Mouse (Mus musculus) urinary bladder, adult 2 months (tissue): ENCODE data around the gene Lrguk. TPM values are rescaled to one million over a fixed set of nuclear protein-coding genes. Genes with fewer than 3 reads are reported as not detected.

Experiments used
- DNase-seq: peaks from one replicate; pipeline ENCODE4 v3.0.0; 2022; ENCODE audit warnings: low spot score
- polyA plus RNA-seq: library from polyadenylated mRNA; depleted of rRNA; stranded (reverse); fragments of >200 nt; gene quantifications from 2 replicates; pipeline ENCODE4 v1.2.3, GENCODE M21; 2012

The Lrguk gene
- polyA plus RNA-seq, 1 experiment = 0.10 TPM

DNA sequence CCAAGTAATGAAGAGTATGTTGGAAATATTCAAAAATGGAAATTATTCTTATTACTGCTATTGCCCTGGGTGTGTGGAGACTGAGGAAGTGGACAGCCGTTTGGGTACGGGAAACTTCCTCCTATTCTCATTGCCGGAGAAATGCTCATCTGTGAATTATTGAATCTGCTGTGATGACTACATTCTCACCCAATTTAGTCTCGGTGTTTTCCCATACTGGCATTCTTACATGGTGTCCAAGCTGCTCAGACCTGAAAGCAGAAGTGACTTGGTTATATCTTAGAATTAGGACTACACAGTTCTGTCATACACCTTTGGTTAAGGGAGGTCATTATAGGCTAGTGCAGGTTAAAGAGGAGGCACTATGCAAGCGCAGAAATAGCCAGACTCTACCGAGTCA, 30.5 kb downstream of the Lrguk start:
- no peak for DNase-seq

DNA sequence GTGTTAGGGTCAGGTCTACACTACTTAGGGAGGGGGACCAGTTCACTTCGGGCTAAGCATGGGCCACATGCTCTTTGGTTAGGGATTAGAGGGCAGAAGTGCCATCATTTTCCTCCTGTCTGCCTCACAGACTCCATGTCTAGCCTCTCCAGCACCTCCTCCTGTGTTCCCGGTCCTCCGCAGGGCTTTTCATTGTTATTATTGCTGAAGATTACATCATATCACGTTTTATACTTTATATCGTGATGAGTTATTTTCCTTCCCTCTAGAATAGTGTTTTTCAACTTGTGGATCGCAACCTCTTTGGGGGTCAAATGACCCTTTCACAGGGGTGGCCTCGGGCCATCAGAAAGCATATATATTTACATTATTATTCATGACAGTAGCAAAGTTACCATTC, 37.5 kb downstream of the Lrguk start:
- DNase-seq = no peak

DNA sequence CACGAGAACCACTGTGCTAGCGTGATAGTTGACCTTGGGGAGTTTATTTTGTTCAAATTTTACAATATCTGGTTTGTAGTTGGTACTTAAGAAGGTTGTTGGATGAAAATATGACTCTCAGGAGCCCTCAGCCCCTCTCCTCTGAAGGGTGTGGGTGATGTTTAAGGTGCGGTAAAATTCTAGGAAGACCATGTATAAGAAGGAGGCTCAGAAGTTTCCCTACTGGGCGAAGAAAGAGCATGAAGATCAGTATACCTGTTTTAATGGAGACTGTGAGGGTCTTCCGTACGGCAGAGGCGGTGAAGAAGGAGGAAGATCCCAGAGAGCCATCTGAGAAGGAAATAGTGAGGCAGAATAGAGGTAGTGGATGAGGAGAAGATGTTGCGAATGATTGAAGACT, 38.0 kb downstream of the Lrguk start:
- no peak for DNase-seq

DNA sequence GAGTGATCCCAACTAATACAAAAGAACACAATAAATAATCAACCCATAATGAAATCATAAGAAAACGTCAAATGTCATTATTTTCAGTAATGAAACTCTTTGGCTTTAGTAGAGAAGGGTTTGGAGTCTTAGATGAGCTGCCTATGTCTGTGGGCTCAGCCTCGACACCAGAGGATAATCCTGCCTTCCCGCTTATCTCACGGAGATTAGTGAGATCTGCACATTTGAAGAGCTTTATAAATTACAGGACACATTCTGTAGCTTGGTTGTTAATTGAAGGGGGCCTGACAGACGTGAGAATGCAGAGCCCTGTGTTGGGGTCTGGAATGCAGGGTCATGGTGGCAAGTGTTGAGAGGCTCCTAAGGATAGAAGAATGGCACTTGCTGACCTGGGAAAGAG, 42.7 kb downstream of the Lrguk start:
- no peak for DNase-seq

DNA sequence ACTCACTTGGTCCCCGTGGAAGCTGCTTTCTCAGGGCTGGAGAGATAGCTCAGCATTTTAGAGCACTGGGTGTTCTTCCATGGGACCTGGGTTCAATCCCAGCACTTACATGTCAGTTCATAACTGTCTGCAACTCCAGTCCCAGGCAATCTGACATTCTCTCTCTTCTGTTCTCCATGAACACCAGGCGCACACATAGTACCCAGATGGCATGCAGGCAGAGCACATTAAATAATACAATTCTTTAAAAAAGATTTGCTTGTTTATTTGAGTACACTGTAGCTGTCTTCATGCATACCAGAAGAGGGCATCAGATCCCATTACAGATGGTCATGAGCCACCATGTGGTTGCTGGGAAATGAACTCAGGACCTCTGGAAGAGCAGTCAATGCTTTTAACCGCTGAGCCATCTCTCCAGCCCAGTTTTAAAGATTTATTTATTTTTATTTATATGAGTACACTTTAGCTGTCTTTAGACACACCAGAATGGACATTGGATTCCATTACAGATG, 44.7 kb downstream of the Lrguk start:
- DNase-seq = no peak

DNA sequence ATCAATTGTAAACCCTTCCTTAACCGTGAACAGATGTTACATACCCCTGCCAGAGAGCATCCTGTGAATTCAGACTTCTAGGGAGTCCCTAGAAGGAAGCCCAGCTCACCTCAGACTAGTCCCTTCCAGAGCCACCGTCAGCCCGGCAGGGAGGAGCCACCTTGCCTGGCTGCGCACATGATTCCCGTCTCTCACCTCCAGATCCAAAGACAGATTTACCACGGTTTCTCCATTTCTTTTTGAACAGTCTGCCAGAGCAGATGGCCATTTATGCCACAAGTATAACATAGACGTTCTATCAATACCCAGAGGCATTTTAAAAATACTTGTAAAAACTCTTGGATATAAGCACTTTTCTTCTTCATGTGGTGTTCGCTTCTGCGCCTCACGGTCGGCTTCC, 46.3 kb downstream of the Lrguk start:
- no peak for DNase-seq

DNA sequence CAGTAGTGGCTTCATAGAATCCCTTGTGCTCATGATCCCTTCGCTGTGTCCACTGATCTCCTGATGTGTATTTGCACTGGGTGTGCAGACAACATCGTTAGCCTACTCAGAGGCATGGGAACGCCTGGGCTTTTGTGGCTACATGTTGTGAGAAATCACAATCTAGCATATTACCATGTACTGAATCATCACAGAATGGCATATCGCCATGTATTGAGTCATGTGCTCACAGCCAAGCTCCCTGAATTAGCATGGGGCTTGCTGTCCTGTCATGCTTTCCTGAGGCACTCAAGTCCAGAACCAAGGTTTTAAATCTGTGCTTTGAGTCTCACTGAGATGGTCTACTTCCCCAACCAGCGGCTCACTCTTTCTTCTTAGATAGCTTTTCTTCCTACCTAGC, 54.2 kb downstream of the Lrguk start:
- no peak for DNase-seq

DNA sequence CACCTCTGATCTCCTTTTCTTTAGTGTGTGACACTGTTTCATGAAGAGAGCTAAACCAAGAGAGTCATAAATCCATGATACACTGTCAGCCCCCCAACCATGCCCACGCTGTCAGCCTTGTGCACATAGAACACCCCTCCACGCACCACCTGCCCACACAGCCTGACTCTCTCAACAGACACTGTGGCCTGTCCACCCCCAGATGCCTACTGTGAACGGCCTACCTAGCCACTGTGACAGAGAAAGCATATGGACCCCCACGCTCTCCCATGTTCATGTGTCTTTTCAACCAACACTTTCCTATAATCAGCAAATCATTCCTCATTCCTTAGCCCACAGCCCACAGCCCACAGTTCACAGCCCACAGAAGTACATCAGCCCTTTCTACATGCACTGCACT, 58.5 kb downstream of the Lrguk start:
- no peak for DNase-seq

DNA sequence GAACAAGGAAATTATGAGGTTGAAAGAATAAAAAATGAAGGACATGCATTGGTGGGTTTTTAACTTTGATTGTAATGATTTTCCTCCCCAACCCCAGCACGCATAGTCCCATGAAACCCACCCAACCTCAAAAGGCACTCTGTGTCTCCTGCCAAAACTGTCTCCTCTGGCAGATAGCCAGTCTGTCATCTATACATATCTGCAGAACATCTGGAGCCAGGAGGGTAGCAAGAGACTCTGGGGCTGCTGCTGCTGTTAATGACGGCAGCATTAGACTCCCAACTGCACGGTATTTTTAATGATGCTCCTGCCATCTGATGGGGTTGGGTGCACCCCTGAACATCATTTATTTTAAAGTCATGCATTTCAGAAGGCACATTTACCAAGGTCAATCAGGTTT, 59.7 kb downstream of the Lrguk start:
- no peak for DNase-seq

DNA sequence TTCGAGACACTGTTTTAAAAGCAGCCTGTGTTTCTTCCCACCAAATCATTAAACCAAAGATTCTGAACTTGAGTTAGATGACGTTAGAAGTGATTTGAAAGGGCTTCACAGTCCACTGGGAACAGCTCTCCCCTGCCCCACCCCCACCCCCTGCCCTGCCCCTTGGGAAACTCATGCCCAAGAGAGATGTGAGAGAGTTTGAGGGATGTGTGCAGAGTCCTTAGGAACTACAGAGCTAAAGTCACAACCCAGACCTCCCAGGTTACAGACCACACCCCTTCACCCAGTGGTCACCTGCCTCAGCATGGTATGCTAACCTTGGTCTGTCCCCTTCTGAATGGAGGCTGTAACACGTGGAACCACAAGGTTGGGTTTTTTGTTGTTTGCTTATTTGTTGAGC, 62.3 kb downstream of the Lrguk start:
- DNase-seq = no peak

DNA sequence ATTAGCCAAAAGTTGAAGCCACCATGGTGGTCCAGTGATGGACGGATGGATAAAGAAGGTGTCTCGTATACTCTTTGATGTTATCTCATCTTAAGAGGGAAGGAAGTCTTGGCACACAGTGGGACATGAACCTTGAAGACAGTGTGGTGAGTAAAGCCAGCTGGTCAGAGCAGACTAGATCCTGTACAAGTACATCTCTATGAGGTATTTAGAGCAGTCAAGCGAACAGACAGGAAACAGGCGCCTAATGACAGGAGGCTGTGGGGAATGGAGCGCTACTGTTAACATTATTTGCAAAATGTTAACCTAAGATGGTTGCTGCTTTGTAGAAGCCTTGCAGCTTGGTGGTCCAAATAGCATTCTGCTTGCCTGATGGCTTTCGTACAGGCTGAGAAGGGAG, 67.0 kb downstream of the Lrguk start:
- no peak for DNase-seq

DNA sequence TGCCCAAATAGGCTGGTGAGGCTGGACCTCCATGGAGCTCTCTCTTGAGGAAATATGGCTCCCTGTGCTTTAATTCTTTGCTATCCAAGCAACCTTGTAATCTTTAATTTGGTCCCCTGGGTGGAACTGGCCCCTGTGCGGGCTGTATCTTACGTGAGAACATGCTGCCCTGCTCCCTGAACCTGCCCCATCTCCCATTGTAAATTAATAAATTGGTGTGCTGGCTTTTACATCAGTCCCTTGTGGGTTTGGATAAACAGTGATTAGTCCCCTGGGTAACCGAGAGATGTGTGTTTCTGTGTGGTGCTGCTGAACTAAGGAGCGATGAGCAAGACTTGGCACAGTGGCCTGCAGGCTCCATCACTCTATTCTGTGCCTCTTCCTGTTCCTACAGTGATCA, 67.7 kb downstream of the Lrguk start:
- DNase-seq = no peak

DNA sequence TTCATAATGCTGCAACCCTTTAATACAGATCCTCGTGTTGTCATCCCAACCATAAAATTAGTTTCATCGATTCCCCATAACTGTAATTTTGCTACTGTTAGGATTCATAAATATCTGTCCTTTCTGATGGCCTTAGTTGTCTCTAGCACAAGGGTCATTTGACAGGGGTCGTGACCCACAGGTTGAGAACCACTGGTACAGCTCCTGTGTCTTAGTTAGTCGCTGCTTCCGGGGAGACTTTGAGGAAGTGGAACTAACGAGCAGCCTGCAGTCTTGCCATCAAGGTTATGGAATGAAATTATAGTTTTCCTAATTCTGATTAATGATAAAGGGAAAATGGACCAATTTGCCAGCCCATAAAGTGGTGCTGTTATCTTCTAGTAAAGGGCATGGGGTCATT, 70.5 kb downstream of the Lrguk start:
- no peak for DNase-seq

DNA sequence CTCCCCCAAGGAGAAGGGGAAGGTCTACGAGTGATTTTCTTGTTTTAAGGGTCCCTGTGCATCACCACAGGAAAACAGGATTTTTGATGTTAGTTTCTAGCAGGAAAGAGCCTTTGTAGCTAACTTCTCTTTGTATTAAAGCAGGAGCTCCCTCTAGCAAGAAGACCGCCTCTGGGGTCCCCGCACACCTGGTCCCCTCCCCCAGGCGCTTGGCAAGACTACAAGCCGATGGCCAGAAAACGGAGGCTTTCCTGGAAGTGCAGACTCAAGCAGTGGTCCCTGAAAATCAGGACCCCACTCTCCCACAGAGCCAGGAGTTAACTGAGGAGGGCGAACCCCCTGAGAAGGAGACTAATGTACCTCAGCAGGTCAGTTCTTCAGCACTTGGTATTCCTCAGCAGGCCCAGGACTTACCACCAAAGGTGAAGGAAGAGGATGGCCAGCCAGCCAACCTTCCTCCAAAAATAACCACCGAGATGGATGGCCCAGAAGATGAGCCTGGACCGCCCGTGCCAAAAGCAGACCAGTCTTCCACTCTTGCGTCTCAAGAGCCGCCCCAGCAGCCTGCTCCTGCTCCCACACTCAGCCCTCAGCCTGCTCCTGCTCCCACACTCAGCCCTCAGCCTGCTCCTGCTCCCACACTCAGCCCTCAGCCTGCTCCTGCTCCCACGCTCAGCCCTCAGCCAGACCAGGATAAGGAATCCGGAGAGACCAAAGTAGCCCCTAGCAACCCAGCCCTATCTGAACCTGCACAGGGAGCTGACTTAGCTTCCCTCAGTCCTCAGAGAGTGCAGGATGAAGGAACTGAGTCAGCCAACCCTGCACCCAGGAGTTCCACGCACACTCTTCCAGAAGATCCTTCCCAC, 72.5 kb downstream of the Lrguk start:
- no peak for DNase-seq

DNA sequence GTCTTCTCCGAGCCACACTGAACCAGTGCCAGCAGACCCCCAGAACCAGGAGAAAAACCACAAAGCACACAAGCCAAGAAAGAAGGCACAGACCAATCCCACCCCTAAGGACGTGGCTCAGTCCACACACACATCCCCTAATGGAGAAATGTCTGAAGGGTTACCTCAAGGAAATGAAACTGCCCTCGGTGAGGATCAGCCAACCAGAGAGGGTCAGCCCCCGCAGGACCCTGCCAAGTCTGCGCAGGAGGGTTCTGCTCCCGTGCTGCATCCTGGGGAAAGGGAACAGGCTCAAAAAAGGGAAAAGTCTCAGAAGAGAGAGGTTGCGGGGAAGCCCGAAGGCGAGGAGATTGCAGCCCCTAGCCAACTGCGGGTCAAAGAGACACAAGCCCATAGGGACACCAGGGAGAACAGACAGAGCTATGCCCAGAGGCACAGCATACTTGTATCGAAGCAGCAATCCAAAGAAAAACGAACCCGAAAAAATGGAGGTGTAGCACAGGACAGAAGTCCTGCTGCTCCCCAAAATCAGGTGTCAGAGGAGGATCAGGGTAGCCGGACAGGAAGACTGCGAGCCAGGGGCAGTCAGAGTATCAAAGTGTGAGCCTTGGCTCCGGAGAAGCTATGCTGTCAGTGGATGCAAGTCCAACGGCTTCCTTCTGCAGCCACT, 74.1 kb downstream of the Lrguk start:
- no peak for DNase-seq

DNA sequence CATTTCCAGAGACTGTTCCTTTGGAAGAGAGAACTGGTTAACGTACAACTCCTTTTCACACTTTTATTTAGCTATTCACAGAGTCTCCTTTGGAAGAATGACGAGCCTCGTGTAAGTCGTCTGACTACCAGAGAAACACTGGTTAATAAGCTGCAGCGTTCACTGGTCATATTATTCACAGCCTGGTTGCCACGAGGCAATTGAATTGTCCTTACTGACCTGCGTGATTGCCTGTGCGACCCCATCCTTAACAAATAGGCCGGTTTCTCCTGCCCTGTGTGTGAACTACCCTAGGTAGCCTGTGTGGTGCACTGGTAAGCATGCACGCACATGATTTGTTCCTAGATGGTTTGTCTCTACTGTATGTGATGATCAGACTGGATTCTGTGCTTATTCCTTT, 81.3 kb downstream of the Lrguk start:
- no peak for DNase-seq

DNA sequence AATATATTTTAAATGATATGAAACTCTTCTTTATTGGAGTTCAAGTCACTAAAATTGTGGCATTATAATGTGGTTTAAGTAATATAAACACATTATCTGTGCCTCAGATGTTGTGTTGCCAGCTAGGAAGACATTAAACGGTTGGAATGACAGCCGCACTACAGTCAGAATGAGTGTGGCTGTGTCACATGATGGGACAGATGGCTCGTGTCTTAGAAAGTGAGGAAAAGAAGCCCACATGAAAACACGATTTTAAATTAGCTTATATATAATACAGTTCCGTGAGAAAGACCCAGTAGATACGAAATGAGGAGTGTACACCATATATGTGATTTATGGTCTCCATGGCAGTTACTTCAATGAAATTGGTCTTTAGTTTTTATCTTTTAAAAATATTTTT, 82.2 kb downstream of the Lrguk start:
- no peak for DNase-seq

DNA sequence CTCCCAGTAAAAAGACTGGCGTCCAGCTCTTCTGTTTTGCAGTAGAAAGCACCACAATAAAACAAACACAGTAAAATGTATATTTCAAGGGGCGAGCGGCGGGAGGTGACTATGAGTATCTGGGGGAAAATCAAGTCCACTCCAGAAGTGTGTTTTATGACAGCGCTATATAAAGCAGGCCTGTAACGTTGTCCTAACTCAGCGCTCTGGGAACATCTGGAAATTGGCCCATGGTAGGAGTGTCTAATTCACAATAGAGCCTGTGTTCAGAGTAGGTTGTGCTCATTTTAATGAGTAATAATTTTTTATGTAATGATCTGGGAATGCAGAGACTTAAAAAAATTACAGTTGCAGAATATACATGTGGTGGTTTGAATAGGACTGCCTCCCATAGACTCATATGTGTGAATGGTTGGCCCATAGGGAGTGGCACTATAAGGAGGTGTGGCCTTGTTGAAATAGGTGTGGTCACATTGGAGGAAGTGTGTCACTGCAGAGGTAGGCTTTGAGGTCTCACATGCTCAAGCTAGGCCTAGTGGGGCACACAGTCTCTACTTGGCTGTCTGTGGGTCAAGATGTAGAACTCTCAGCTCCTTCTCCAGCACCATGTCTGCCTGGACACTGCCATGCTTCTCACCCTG, 87.7 kb downstream of the Lrguk start:
- DNase-seq = no peak

DNA sequence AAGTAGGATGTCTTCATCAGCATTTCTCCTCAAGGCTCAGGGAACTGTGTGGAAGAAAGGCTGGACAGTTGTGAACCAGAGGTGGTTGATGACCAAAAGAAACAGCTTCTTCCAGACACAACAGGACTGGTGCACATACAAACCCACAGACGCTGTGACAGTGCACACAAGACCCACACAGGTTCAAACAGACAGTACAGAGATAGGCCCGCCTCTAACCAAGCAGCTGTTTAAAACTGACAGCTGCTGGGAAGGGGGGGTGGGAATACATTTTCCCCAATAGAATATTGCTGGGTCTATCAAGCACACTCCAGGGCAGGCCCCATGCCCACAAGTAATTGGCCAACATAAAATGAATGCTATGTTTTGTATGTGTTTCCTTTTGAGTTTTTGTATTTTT, 95.2 kb downstream of the Lrguk start:
- no peak for DNase-seq

DNA sequence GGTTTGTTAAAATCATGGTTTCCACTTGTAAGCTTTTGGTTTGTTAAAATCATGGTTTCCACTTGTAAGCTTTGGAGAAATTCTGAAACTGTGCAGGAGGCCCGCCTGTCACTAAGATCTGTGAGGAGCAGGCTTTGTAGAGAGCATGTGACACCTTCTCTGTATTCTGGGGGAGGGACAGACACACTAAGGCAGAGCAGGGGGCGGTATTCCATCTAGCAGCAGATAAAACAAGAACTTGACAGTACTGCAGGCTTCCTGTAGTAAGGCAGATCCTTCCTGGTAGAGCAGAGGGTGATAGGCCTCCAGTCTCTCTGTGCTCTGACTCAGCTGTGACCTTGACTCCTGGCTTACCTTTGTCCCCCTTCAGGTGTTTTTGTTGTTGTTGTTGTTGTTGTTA, 100.0 kb downstream of the Lrguk start:
- DNase-seq = no peak

DNA sequence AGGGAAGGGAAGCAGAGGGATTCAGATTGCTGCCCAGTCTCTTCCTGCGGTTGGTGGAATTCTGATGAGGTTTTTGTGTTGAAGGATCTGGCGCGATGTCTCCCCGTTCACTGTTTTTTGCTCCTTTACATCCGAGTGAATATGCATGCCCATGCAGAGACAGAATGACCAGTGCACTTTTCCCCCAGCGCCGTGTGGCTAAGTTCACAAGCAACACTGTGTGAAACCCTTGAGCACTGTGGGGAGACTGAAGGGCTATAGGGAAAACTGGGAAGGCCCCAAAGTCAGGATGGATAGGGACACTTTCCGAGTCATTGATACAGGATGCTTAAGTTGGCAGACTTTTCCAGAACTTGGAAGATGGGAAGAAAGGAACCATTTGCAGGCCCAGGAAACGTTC, 103.1 kb downstream of the Lrguk start:
- no peak for DNase-seq

DNA sequence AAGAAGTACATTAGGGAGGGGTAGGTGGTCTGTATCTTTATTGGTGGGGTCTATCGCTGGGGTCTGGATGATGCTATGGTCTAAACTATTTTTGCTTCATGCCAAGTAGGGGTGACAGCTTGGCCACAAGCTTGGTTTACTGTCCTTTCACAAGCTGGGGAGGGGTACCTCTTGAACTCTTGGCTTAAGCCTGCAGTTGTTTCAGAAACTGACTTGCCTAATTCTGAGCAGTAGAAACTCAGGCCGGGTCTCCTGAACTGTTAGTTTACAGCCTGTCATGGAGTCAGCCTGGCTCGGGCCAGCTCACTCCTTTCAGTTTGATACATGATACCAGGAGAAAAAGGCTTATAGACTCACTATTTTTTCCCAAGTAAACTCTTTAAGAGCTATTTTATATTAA, 109.1 kb downstream of the Lrguk start:
- no peak for DNase-seq

DNA sequence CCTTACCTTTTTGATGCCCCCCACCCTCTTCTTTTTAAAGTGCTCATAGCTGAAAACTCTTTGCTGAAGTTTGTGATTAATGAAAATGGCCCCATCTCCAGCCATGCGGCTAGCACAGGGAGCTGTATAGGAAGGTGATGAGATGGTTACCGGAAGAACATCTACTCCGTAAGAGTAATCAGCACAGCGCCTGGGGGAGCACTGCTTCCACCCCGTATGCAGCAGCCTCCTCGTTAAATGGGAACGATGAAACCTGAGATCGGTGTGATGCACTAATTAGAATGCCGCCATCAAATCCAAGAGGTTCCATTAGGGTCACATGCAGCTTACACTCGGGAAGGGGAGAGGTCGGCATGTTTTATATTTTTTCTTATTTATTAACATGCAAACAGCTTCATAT, 113.7 kb downstream of the Lrguk start:
- no peak for DNase-seq
